Mouse (Mus musculus): Measurements from ENCODE around the gene Pcbp2.

- no peak for TF ChIP-seq HCFC1 (IDR thresholded peaks at IDR 0.05; ENCODE audit: borderline replicate concordance, insufficient read depth, low read length)
- no peak for TF ChIP-seq CHD2 (IDR thresholded peaks at IDR 0.05; ENCODE audit: low read depth, low read length)
- TF ChIP-seq ZNF384 (IDR thresholded peaks at IDR 0.05; ENCODE audit: low read depth, low read length) = no peak
Observed at GRCm38 (mm10) chr15:102420986-102421385, 49.4 kb upstream of the Pcbp2 start.
